Mouse (Mus musculus) T-helper 17 cell (primary cell): ENCODE data around the gene Olfr676.
"Not testable (repeated sequence)": the region's sequence is repeated elsewhere in the genome, so short reads cannot be mapped to it uniquely, and the experiment has no call there.

Experiments
- in situ Hi-C, 2 experiments: fragments of 300-600 bp; cut with MboI, MseI; formaldehyde crosslinking; loops; 1 replicate in 1 of 2; 2 replicates in 1 of 2; pipeline ENCODE4 v1.15.1; 2025; ENCODE audit warnings: high pct_unique_total_duplicates in 2 of 2

The Olfr676 gene

DNA sequence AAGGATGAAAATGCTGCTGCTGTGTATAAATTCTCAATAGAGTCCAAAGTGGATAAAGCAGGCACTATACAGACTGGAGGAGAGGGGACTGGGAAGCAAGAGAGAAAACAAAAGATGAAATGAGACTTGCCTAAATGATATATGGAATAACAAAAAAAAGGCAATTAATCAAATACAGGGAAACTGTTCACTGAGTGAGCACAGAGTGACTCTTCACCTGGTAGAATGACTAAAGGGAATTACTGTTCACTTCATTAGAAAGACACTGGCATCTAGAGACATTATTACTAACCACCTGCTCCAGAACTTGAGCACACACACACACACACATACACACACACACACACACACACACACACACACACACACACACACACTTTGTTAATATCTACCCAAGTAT, at the start of gene Olfr676:
TSS of gene Olfr676 (plus strand) at position 301 of the 400 bp plus-strand sequence.
- in situ Hi-C loops: no loop called here

DNA sequence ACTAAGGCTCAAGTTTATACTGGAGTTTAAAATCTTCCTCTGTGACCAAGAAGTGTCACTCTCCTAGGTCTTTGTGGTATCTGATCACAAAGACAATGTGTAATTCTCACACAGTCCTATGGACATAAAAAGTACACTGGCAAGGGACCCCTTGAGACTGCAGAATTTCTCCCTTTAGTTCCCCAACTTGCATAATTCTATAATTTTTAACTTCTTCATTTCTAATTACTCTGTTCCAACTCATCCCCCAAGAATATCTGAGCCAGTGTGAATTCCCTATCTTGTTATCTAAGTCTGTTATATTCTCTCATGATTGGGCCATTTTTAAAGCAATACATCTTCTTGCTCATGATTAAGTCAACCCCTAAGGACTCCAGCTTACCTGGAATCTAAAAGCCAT, 30.6 kb upstream of the Olfr676 start, which contains the start of gene Olfr672:
TSS of gene Olfr672 (minus strand) at position 101 of the 400 bp plus-strand sequence.
- in situ Hi-C loops: no loop called here

DNA sequence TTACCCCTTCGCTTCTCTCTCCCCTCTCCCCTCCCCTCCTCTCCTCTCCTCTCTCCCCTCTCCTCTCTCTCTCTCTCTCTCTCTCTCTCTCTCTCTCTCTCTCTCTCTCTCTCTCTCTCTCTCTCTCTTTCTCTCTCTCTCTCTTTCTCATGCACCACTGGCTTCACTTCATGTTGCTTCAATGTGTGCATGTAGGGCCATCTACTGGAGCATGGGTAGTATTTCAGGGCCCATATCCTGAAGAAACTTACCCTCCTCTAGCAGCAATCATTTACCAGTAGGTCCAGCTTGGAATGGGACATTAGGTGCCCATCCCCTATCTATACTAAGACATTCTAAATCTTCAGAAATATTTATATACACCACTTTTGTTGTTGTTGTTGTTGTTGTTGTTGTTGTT, 10.0 kb upstream of the Olfr676 start:
- in situ Hi-C loops: no loop called here

DNA sequence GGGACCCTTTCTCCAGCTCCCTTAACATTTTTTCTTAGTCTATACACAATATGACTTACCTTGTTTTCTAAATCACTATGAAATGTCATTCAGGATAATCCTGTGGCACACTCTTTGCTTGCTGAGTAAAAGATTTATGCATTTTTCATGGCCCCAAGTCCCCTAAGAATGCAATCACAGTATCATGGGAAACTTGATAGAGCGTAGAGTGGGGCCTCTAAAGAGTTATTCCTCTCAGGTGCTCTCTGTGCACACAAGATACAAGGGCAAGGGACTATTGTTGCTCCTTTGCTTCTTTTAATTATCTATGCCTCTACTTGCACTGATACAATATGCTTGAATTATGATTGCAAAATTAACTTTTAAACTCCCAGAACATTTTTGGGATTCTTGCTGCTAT, 4.1 kb upstream of the Olfr676 start, which contains the start of gene Olfr675:
TSS of gene Olfr675 (minus strand) at position 101 of the 400 bp plus-strand sequence.
- in situ Hi-C loops: no loop called here

DNA sequence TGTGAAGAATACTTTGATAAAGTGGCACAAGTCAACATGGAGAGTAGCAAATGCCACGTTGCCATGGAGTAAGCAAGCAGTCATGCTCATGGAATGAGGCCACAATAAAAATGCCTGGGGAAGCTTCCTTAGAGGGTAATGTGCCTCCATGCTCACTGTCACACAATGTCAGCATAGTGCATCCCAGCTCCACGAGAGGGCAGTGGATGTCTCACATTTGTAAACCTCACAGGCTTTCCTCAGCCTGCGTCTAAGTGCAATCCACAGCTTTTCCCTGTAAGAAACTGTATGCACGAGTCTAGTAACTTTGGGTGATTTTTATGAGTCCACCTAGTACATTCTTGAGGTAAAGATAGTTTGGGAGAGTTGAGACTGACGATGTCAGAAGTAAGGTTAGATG, 1.3 kb downstream of the Olfr676 start:
- in situ Hi-C loops: not testable (repeated sequence)

DNA sequence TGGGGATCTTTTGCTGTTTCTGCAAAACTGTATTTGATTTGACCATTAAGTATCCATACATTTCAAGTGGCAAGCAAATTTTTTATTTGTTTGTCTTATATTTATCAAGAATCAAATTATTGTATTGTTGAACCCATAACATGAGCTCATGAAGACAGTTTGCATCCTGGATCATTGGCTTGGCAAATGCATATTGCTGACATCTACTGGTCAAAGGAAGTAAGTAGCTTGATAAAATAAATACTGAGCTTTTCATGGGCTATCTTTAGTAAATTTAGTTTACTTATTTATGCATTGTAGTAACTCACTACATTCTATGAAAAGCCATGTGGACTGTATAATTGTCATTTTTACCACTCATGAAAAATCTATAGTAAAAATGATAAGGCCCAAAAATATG, 26.5 kb downstream of the Olfr676 start:
- in situ Hi-C loops: no loop called here

DNA sequence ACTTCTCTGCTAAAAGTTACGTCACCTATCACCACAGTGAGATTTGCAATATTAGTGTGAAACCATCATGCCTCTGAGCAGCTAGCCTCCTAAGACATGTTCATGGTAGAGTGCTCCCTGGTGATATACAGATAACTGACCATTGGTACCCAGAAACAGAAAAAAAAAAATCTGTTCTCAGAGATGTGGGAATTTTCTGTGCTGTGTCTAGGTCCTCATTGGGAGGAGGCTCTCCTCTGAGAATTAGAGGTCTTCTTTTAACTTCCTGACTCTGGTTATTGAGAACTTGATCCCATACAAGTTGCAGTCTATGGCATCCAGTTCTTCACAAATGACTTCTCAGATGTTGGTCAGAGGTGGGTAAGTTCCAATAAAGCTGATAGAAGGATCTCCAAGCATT, 31.7 kb downstream of the Olfr676 start, which contains the start of gene Olfr678:
TSS of gene Olfr678 (plus strand) at position 301 of the 400 bp plus-strand sequence.
- in situ Hi-C loops: no loop called here

DNA sequence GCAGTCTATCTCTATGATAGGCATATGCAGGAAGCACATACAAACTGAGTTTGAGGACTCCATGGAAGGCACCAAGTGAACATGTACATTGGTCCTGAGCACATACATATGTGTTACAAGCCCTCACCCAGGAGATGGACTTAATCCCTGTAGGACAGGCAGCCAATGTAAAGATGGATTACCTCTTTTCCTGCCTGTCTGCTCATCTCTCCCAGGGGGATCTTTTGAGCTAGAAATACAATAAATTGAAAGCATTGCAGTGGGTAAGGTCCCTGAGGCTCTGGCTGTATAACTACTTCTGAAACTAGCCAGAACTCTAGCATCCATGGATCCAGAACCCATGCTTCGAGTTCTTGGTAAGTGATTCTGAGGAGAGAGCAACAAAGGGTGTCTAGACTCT, 48.4 kb downstream of the Olfr676 start, which contains the start of gene Olfr679:
TSS of gene Olfr679 (plus strand) at position 301 of the 400 bp plus-strand sequence.
- in situ Hi-C loops: no loop called here
